Mouse (Mus musculus) E14TG2a.4 (cell line): Measurements from ENCODE around the gene Cln6.

Source experiments
- H3K27me3 ChIP-seq: 2 replicates; pipeline ENCODE4 v1.6.1; 2014; ENCODE audit warnings: low read length, control low read depth; ENCODE audit not compliant: insufficient read depth
- H3K36me3 ChIP-seq: 2 replicates; pipeline ENCODE4 v1.6.1; 2014; ENCODE audit warnings: low read length, control low read depth; ENCODE audit not compliant: insufficient read depth
- H3K4me1 ChIP-seq: replicated peaks from 2 replicates; pipeline ENCODE4 v1.6.1; 2014; ENCODE audit warnings: low read depth, low read length, control low read depth
- H3K4me3 ChIP-seq: replicated peaks from 2 replicates; pipeline ENCODE4 v1.5.1; 2014; ENCODE audit warnings: mild to moderate bottlenecking, low read length
- H3K9me3 ChIP-seq: 2 replicates; pipeline ENCODE4 v1.6.1; 2014; ENCODE audit warnings: low read length, control low read depth
- CTCF ChIP-seq: conservative IDR thresholded peaks from 2 replicates; pipeline ENCODE4 v1.5.1; 2014; ENCODE audit warnings: low read length
- NANOG ChIP-seq: IDR thresholded peaks from 2 replicates; pipeline ENCODE4 v1.6.1; 2014; ENCODE audit warnings: borderline replicate concordance, low read length, mixed read lengths
- POU5F1 ChIP-seq: IDR thresholded peaks from 2 replicates; pipeline ENCODE4 v1.6.1; 2014; ENCODE audit warnings: low read length, borderline replicate concordance

Gene Cln6

DNA sequence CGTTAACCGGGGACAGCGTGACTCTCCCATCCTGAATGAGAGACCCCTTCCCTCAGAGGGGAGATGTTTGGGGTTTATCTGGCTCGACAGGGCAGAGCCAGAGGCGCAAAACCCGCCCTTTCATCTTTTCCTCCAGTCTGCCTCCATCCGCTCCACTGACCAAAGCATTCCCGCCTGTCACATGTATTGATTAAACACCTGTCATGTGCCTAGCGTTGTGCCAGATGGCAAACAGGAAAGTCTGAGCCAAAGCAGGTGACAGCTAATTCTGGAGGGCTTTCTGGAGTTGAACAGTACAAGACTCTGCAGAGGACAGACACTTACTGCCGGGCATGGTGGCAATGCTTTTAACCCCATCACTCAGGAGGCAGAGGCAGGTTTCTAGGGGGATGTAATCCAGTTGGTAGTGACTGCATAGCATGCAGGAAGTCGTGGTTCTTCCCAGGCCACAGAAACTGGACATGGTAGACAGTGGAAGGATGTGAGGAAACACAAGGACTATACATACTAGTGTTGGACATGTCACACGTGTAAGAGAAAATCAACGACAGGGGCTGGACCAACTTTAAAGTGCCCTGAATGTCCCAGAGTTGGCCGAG lies 686 bp downstream of the Cln6 start:
- Histone ChIP-seq H3K4me3 (peak overlapping the region; percentile 87), H3K9me3 (no peaks in the 10 kb centered on the region), H3K4me1 (peaks cover 73% of the 10 kb centered on the region), H3K36me3 (peaks cover 5% of the 10 kb centered on the region; the same call in 1 of the 2 replicates), H3K27me3 (peaks cover 5% of the 10 kb centered on the region; the same call in 1 of the 2 replicates)
- TF ChIP-seq CTCF (no peak), NANOG (no peak), POU5F1 (no peak)

DNA sequence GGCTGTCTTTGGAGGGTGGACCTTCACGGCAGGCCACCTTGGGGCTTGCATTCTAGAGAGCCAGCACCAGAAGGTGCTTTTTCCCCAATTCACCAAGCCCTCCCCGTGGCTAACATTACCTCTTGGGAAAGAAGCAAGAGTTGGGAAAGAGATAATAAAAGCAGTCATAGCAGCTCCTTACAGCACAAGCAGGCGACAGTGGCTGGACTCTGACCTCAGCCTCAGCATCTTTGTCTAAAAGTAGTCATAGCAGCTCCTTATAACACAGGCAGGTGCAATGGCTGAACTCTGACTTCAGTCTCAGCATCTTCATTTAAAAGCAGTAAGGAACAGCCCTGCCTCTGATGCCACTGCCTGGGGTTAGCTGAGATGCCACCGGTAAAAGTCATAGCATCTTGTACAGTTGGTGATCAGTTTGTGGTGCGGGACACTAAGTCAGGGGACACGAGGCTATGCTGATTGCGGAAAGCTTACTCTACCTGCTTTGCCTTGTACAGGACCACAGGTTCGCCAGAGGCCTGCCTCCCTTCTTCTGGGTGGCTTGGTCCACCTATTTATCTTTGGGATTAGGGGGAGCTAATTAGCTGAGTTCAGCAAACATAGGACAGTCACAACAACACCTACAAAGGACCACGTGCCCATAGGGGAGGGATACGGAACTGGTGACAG lies 4.9 kb downstream of the Cln6 start:
- Histone ChIP-seq H3K4me1 (peaks cover 61% of the 10 kb centered on the region), H3K27me3 (peaks cover 5% of the 10 kb centered on the region; the same call in 1 of the 2 replicates), H3K9me3 (no peaks in the 10 kb centered on the region), H3K4me3 (no peak overlapping the region), H3K36me3 (peaks cover 20% of the 10 kb centered on the region)
- TF ChIP-seq NANOG: no peak
- TF ChIP-seq POU5F1: no peak
- no peak for TF ChIP-seq CTCF

DNA sequence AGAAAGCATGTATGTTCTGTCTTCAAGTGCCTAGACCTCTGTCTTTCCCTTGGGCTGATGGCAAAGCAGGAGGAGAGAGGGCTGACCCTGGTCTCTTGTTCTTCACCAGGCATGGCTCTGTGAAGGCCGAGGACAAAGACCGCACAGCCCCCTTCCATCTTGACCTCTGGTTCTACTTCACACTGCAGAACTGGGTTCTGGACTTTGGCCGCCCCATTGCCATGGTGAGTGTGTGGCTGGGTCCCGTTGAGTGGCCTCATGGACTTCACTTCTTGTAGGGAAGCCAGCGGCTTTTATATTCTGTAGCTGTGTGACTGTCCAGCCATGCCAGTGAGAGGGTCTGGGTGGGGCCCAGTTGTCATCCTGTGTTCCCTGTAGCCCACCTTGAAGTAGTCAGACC lies 5.9 kb downstream of the Cln6 start:
- Histone ChIP-seq H3K27me3 (peaks cover 5% of the 10 kb centered on the region; the same call in 1 of the 2 replicates), H3K4me1 (peaks cover 65% of the 10 kb centered on the region), H3K4me3 (no peak overlapping the region), H3K36me3 (peaks cover 29% of the 10 kb centered on the region), H3K9me3 (no peaks in the 10 kb centered on the region)
- no peak for TF ChIP-seq CTCF
- TF ChIP-seq NANOG: no peak
- TF ChIP-seq POU5F1: no peak

DNA sequence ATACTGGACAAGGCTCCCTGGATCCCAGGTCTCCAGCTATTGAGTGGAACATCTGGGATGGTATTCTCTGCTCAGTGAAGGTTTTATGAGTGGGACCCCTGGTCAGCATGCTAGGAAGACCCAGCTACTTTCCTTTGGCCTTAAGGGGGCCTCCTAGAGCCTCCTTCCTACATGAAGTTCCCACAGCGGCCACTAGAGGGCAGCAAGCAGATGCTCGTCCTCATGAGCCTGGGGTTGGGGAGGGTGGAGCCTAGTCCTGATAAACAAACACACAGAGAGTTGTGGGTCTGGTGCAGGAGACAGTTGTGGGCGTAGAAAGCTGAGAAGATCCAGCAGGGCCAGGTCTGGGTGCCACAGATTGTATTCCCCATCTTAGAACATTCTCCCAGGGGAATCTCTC lies 9.1 kb downstream of the Cln6 start:
- TF ChIP-seq NANOG (no peak), CTCF (peak; percentile 99), POU5F1 (no peak)
- Histone ChIP-seq H3K27me3 (no peaks in the 10 kb centered on the region), H3K36me3 (peaks cover 37% of the 10 kb centered on the region), H3K4me3 (no peak overlapping the region), H3K4me1 (peaks cover 61% of the 10 kb centered on the region), H3K9me3 (no peaks in the 10 kb centered on the region)

DNA sequence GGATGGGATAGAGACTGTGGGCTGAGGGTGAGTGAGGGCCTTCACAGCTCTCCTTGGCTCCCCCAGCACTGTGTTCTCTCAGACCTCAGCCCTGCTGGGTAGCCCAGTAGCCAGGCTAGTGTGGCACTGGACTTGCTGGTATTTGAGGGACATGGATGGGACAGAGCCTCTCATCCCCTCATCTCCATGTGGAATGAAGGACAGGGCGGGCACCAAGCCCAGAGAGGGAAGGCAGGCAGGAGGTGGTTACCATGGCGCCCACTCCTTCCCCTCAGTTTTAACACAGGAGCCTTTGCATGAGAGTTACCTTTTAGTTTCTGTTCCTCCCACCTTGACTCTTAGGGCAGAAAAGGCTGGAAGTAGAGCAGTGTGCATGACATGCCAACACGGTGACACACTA lies 10.1 kb downstream of the Cln6 start:
- peaks cover 37% of the 10 kb centered on the region for H3K36me3 ChIP-seq
- H3K4me1 ChIP-seq: peaks cover 60% of the 10 kb centered on the region
- H3K4me3 ChIP-seq: no peak overlapping the region
- H3K9me3 ChIP-seq: no peaks in the 10 kb centered on the region
- H3K27me3 ChIP-seq: no peaks in the 10 kb centered on the region
- no peak for TF ChIP-seq POU5F1
- TF ChIP-seq CTCF: no peak
- TF ChIP-seq NANOG: no peak

DNA sequence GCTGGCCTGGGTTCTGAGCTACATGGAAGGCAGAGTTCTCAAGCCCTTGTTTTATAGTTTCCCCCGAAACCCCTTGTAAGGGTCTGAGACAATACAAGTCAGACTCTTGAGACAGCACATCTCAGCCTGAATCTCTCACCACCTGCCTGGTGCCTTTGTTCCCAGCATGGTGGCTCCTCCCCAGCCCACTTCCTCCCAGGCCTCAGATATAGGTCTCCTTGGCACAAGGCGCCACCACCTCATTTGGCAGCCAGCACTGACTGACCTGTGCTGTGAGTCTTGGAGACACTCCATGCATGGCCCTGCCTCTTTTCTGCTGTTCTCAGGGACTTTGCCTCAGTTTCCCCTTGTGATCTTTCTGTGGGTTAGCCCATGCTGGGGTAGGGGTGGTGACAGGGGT lies 13.0 kb downstream of the Cln6 start:
- no peaks in the 10 kb centered on the region for H3K9me3 ChIP-seq
- no peaks in the 10 kb centered on the region for H3K27me3 ChIP-seq
- peaks cover 29% of the 10 kb centered on the region for H3K36me3 ChIP-seq
- H3K4me3 ChIP-seq: peak overlapping the region; percentile 17; the same call in 1 of the 2 replicates
- no peak for TF ChIP-seq CTCF
- no peak for TF ChIP-seq NANOG
- no peak for TF ChIP-seq POU5F1
- peaks cover 54% of the 10 kb centered on the region for H3K4me1 ChIP-seq

DNA sequence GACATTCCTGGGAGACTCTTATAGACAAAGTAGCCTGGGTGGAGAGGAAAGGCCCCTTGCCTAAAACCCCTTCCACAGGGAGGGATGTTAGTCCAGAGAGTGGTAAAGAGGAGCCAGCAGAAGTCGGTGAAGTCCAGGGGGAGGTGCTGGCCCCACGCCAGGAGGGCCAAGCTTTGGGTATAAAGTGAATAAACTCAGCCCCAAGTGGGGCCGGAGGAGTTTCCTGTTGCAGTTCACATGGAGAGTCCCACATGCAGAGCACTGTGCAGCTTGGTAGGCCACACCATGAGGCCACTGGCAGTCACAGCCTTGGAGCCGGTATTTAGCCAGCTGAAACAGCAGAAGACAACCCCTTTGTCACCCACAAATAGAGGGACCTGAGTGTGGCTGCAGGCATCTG lies 15.9 kb downstream of the Cln6 start:
- Histone ChIP-seq H3K4me3 (no peak overlapping the region), H3K36me3 (peaks cover 13% of the 10 kb centered on the region), H3K9me3 (no peaks in the 10 kb centered on the region), H3K4me1 (peaks cover 57% of the 10 kb centered on the region), H3K27me3 (no peaks in the 10 kb centered on the region)
- no peak for TF ChIP-seq CTCF
- TF ChIP-seq POU5F1: no peak
- no peak for TF ChIP-seq NANOG

DNA sequence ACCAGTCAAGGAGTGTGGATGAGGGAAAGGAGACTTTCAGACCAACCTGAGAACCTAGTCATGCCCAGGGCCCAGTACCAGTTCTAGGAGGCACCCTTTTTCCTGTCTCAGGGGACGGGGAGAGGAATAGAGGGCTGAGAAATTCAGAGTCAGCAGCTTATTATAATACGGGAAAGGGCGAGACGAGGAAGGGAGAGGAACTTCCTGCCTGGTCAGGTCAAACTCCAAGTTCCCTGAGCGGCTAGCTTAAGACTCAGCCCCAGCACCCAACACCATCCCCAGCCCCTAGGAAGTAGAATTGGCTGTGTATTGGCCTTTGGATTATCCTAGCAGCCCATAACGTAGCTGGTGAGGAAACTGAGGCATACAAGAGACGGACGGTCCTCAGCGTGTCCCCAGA lies 18.6 kb downstream of the Cln6 start:
- Histone ChIP-seq H3K36me3 (no peaks in the 10 kb centered on the region), H3K9me3 (no peaks in the 10 kb centered on the region), H3K4me1 (peaks cover 54% of the 10 kb centered on the region), H3K4me3 (no peak overlapping the region), H3K27me3 (no peaks in the 10 kb centered on the region)
- no peak for TF ChIP-seq CTCF
- no peak for TF ChIP-seq POU5F1
- no peak for TF ChIP-seq NANOG

DNA sequence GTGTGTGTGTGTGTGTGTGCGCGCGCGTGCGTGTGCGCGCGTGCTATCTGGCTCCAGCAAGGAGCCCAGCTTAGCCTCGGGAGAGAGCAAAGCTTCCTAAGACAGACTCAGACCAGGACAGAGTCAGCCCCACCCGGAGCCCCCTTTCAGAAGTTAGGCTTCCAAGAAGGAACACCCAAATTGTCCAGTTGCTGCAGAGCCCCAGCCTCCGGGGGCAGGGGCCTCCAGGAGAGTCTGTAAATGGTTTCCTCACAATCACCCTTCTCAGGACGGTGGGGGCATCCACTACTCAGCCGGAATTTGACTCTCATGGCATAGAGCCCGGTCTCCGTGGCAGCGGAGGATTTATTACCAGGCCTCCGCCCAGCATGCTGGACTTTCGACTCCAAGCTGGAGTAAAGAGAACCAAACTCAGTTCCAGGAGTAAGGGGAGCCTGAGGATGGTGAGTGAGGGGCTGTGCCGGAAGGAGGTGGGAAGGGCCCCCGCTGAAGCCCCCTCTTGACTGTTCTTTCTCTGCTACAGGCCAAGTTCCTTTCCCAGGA lies 19.2 kb downstream of the Cln6 start, which contains the start of gene Calml4:
Calml4 (plus strand) TSS at position 362 of the 543 bp plus-strand sequence.
- Histone ChIP-seq H3K4me1 (peaks cover 51% of the 10 kb centered on the region), H3K9me3 (no peaks in the 10 kb centered on the region), H3K4me3 (peak within 1 kb of the TSS; percentile 29), H3K27me3 (no peaks in the 10 kb centered on the region), H3K36me3 (no peaks in the 10 kb centered on the region)
- TF ChIP-seq CTCF (no peak), NANOG (no peak), POU5F1 (no peak)
